Mouse (Mus musculus): ENCODE data around the gene Tpp1.

DNA sequence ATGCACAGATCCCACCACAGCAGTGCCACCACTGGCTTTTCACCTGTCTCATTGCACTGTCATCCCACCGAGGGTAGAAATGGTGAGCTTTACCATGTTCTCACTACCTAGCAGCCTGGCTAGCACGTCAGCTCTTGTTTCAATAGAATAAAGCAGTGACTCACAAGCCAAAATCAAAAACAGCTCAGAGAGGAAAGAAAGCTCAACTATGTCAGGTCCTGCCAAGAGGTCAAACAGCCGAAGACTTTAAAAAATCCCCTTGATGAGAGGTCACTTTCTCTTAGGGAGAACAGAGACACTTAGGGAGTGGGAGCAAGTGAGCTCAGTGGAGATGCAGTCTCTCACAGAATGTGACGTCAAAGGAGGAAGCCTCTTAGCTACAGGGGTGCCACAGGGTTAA, 31.8 kb upstream of the Tpp1 start:
- TF ChIP-seq CTCF (IDR thresholded peaks at IDR 0.05; ENCODE audit: low read depth) (no peak), EP300 (IDR thresholded peaks at IDR 0.05; ENCODE audit: low read depth) (no peak)
